Mouse (Mus musculus) left cerebral cortex, adult 8-10 months (tissue): ENCODE measurements around the gene Knop1. TPM values are rescaled to one million over a fixed set of nuclear protein-coding genes. Genes with fewer than 3 reads are reported as not detected.
A peak's percentile ranks its signal among the peaks of the same experiment; 100 is the strongest.

Experiments used
- DNase-seq, 2 experiments: peaks; one replicate each; pipeline ENCODE4 v3.0.0; 2022; ENCODE audit warnings: low spot score in 2 of 2
- total RNA-seq, 4 experiments: library from RNA; stranded (reverse); gene quantifications; 2 replicates each; pipeline ENCODE4 v1.2.4; 2022

Gene Knop1
- total RNA-seq, 4 experiments from 2014 or later, result 16.7 to 29.3 (median 22.5) TPM

GRCm38 (mm10) chr7:118848796-118849195 is 7.3 kb downstream of the Knop1 start:
- DNase-seq, result no peak

- no peak for DNase-seq
These were observed 9.7 kb downstream of the Knop1 start for GRCm38 (mm10) chr7:118846329-118846728.

GRCm38 (mm10) chr7:118845141-118845540 is 10.9 kb downstream of the Knop1 start:
- no peak for DNase-seq

- DNase-seq, result no peak
These were observed 13.1 kb downstream of the Knop1 start for GRCm38 (mm10) chr7:118842938-118843337.

GRCm38 (mm10) chr7:118841796-118842195 is 14.3 kb downstream of the Knop1 start:
- DNase-seq, result peak in 1 of 2 experiments; percentile 34

- DNase-seq, result no peak
These were observed 14.9 kb downstream of the Knop1 start for GRCm38 (mm10) chr7:118841030-118841745.

GRCm38 (mm10) chr7:118837901-118838300 is 18.2 kb downstream of the Knop1 start:
- DNase-seq, result no peak

GRCm38 (mm10) chr7:118827975-118828416 is 28.1 kb downstream of the Knop1 start:
- no peak for DNase-seq

- no peak for DNase-seq
These were observed 31.6 kb downstream of the Knop1 start for GRCm38 (mm10) chr7:118824451-118824850.

GRCm38 (mm10) chr7:118821887-118822556 is 34.0 kb downstream of the Knop1 start:
- DNase-seq, result no peak

GRCm38 (mm10) chr7:118821356-118821755 is 34.7 kb downstream of the Knop1 start:
- DNase-seq, result no peak

GRCm38 (mm10) chr7:118819666-118820065 is 36.4 kb downstream of the Knop1 start:
- DNase-seq, result no peak

GRCm38 (mm10) chr7:118817741-118818140 is 38.3 kb downstream of the Knop1 start:
- no peak for DNase-seq

GRCm38 (mm10) chr7:118816275-118816674 is 39.8 kb downstream of the Knop1 start:
- DNase-seq, result no peak

- DNase-seq, result no peak
These were observed 42.5 kb downstream of the Knop1 start for GRCm38 (mm10) chr7:118813592-118813991.

- DNase-seq, result no peak
These were observed 44.5 kb downstream of the Knop1 start for GRCm38 (mm10) chr7:118811407-118812106.

GRCm38 (mm10) chr7:118807899-118808298 is 48.2 kb downstream of the Knop1 start:
- no peak for DNase-seq

GRCm38 (mm10) chr7:118806631-118807411 is 49.2 kb downstream of the Knop1 start:
- DNase-seq, result no peak

GRCm38 (mm10) chr7:118803425-118803824 is 52.6 kb downstream of the Knop1 start:
- DNase-seq, result no peak

GRCm38 (mm10) chr7:118801791-118802190 is 54.3 kb downstream of the Knop1 start:
- DNase-seq, result no peak

GRCm38 (mm10) chr7:118800112-118800734 is 55.8 kb downstream of the Knop1 start:
- DNase-seq, result no peak
